Mouse (Mus musculus) ES-E14 (cell line): ENCODE data around the gene Tnks2.

Experiments
- CHD2 ChIP-seq: IDR thresholded peaks from 2 replicates; pipeline ENCODE4 v1.6.1; 2014; ENCODE audit warnings: mild to moderate bottlenecking, low read depth, low read length, inconsistent platforms
- ZNF384 ChIP-seq: IDR thresholded peaks from 2 replicates; pipeline ENCODE4 v1.6.1; 2012; ENCODE audit warnings: low read depth, low read length, inconsistent platforms

DNA sequence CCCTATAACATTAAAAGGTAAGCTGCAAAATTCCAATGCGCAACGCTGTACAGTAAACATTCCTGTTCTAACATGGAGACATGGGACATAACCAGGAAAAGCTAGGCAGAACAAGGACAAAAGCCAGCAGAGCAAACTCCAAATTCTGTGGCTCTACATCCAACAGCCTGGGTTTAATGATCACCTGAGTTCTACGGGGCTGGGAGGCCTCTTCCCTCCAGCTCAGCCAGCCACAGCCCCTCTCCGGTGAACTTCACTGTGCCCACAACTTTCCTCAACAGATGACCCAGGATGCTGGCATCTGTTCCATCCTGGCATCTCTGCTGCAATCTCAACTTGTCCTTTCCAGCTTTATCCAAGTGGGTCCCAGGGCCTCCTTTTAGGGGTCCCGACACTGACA, 6.4 kb upstream of the Tnks2 start:
- TF ChIP-seq ZNF384 (no peak), CHD2 (no peak)
